Mouse (Mus musculus) left cerebral cortex, adult 9 months (tissue): ENCODE data around the gene Naa10.

ENCODE experiments used
- DNase-seq, 2 experiments: peaks; one replicate each; pipeline ENCODE4 v3.0.0; 2022; ENCODE audit warnings: low spot score in 2 of 2

Naa10 gene

DNA sequence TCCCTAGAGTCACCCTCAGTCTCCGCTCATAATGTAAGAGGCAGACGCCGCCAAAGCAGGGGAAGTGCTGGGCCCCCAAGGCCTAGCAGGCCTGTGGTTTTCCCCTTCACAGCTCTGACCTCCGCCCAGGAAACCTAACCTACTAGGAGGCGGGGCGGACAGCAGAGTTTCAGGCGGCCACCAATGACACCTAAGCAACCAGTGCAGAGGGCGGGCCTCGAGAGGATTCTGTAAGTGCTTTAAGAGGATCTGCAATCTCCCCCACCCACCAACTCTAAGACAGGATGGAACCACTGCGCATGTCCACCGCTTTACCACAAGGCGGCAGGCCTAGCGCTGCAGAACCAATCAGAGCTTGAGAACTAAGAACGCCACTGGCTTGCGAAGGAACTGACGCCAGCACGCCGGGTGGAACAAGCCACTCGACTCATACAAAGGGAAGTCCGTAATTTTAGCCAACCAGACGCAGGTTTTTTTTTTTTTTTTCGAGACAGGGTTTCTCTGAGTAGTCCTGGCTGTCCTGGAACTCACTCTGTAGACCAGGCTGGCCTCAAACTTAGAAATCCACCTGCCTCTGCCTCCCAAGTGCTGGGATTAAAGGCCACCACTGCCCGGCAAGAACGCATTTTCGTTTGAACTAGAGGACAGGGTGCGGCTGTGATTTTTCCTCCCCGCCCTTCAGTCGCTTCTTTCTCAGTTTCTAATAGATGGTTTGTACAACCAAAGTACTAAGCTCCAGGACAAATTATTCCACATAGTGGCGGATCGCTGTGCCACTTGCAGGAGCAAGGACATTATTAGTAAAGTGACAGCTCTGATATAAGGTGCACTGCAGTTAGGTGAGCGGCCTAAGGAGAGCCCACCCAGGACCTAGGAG lies 6.7 kb downstream of the Naa10 start:
- DNase-seq: peak; percentile 88 to 91

DNA sequence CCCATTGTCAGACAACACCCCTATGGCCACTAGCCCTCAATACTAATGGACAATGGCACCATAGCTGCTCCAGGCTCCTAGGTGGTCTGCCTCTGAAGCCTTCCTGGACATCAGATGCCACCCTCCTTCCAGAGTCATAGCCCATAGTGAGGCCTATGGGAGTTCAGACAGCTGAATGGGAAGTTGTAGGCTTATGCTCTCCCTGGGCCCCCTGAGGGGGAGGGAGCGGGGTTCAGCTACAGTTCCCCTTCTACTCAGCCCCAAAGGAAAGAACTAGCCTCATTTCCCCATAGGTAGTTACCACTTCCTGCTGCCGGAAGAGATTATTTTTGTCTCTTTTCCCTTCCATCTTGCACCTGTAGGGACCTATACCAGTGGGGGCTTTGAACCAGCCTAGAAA lies 10.2 kb downstream of the Naa10 start:
- no peak for DNase-seq

DNA sequence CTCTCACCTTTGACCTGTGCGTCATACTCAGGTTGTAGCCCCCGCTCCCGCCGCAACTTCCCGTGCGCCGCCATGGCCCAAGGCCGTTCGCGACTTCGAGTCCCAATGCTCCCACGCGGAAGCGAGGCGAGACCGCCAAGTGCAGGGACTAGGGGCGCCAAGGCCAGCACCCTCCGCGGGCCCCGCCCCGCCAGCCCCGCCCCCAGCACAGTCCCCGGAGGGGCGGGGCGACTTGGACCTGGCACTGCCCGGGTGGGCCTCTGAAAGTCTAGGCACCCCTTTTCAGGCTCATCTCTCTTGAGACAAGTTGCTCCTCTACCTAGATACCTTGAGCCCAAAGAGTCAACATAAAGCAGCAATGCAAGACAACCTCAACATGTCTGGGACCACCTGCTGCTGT lies 10.6 kb downstream of the Naa10 start:
- DNase-seq: no peak

DNA sequence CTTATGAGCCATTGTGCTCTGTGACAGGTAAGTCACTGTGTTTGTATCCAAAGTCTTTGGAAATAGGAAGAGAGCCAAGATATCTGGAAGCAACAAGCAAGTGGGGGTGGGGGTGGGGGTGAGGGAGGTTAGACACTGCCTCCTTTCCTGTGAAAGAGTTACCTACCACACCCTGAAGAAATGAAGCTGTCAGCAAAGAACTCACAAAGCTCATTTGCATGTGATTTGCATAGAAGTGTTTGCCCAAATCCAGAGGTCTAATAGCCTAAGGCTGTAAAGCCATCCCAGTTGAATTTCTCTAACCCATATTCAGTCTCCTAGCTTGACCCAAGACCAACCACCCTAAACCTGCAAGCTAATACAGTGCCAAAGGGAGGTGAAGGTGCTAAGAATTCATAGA lies 11.3 kb downstream of the Naa10 start:
- no peak for DNase-seq

DNA sequence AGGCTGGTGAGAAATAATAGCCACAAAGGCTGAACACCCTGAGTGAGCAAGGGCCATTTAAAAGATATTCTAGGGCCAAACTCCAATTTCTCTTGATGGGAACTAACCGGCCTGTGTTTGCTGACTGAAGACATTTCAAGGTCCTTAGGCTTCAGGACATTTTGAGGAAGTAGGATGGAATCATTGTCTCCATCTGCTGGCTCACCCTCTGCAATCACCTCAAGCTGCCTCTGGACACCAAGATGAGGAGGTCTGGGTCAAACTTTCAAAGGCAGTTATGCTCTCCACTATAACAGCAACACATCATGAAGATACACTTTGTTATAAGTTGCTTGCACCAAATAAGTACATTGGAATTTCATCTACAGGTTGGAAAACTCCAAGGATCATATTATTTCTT lies 11.7 kb downstream of the Naa10 start:
- DNase-seq: no peak

DNA sequence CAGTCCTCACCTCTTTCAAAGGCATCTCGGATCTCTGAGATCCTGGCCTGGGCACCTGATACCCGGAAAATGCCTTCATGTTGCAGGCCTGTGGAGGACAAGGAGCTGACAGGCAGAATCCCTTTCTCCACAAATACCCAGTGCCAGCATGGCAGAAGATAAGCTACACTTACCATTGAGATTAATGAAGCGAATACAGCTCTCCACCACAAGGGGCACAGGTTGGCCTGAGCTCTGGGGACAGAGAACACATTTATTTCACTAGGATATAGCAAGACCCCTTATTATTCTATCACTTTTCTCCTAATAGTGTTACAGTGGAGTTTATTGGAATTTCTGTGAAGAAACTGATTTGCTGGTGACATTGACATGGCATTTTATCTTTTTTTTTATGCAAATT lies 23.8 kb downstream of the Naa10 start:
- DNase-seq: no peak

DNA sequence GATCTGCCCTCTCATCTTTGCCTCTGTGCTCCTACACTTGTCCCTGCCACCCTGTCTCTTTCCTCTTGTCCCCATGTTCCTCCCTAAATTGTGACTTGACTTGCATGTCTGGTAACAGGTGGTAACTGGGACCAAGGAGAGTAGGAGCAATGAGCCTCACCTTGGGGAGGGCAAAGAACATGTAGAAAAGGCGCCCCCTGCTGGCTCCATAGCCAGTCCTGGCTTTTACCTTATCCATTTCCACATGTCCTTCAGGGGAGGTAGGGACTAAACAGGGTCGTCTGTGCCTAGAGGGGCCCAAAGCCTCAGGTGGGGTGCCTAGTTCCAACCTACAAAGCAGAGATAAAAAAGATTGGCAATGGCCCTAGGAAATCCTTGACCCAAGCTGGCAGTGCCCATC lies 26.0 kb downstream of the Naa10 start, which contains the start of gene L1cam:
TSS of gene L1cam (minus strand) at position 387 of the 400 bp plus-strand sequence.
- DNase-seq: peak in 1 of 2 experiments; percentile 61

DNA sequence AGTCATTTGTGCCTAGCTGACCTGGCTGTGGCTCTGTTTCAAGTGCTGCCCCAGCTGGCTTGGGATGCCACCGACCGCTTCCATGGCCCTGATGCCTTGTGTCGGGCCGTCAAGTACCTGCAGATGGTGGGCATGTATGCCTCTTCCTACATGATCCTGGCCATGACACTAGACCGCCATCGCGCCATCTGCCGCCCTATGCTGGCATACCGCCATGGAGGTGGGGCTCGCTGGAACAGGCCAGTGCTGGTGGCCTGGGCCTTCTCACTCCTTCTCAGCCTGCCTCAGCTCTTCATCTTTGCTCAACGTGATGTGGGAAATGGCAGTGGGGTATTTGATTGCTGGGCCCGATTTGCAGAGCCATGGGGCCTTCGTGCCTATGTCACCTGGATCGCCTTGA lies 28.9 kb downstream of the Naa10 start:
- DNase-seq: no peak

DNA sequence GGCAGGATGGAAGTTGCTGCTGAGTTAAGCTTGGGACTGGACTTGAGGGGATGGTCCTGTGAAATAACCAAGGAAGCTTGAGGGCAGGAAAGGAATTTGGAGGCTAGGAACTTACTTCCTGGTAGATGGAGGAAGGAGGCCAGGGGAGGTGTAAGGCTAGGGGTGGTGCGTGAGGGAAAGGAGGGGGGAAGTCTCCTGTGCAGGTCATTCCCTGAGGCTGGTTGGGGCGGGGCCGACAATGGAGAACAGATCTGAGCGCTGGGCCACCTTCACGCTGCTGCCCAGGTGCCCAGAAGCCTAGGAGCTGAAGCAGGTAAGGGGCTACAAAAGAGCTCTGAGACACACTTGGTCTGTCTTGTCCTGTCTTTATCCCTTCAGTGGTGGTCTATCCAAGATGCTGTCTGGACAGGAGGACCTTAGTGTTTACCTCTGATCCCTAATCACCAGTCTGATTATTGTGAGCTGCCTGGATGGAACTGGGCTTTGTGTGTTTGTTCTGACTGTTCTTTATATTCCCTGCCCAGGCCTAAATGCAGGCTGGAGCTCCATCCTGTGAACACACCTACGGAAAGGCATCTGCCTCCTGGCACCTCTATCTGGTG lies 30.1 kb downstream of the Naa10 start, which contains the start of gene Avpr2:
TSS of gene Avpr2 (plus strand) at position 552 of the 602 bp plus-strand sequence.
- DNase-seq: no peak

DNA sequence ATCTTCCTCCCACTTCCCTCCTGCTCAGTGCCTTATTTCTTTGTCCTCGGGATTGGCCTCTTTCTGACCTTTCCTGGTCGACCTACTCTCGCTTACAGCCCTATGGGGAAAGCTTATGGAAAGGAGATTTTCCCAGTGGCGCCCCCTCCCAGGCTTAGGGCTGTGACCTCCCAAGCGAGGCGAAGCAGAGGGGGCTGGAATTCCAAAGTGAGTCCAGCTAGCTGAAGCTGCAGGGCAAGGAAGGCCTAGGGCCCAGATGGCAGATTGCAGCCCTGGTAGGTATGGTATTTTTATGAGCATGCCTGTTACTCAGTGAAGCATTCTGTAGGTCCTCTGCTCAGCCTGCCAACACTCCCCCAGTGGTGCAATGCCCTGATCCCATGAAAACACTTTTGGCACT lies 40.3 kb downstream of the Naa10 start:
- DNase-seq: no peak

DNA sequence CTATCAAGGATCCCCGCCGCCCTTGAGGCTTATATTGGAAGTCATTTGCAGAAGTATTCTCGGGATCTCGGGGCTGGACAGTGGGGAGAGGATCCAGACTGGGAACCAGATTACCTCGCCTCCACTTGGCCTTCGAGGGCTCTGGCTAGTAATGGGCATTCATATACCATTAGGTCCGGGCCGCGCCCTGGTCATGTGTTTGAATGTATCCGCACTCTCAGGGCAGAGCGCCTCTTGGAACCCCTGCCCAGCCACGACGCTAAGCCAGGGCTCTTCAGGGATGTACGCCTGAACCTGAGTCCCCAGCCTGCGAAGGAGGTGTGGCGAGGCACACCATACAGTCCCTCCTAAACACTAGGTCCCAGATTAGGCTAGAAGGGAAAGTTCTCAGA lies 40.7 kb downstream of the Naa10 start:
- DNase-seq: no peak

DNA sequence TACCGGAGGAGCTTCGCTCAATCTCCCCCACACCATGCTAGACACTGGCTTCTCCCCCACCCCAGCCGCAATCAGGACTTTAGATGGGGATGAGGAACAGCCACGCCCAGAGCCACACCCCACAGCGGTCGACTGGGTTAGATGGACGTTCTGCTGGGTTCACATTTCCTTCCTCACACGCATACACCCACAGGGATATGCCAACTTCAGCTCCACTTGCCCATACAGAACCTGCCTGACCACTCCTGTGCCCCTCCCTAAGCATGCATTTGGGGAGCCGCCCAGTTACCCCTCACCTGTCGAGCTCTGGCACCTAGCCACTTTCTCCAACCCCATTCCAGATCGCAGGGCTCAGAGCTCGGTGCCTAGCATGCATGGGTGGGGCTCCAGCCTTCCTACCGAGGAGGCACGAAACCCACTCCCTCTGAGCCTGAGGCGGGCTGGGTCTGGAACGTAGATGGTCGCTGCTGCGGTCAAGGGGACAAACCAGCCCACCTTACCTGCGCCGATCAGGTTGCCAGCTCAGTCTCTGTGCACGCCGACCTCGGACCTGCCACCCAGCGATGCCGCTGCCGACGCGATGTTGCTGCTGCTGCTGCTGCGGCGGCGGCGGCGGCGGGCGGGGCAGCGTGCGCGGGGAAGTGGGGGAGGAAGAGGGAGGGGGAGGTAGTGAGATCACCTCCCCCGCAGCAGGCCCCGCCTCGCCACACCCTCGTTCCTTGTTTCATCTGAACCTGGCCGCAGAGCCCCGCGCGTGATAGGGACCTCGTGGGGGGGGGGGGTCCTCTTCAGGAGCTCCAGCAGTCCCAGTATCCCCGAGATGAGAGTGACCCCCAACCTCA lies 41.3 kb downstream of the Naa10 start:
- no peak for DNase-seq

DNA sequence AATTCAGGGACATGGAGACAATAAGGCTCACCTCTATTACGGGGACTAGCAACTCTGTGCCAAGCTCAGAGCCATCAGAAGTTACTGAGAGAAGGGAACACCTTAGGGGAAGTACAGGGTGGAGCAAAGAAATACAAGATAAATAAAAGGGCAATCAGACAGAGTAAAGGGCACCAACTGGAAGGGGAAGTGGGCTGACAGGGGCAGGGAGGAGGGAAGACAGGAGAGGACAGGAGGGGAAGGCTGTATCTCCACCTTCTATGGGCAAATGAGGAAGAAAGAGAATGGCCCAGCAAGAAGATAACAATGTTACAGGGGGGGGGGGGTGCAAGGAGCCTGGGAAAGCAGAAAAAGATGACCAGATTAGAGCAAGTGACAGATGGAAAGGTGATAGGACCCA lies 44.7 kb downstream of the Naa10 start:
- no peak for DNase-seq

DNA sequence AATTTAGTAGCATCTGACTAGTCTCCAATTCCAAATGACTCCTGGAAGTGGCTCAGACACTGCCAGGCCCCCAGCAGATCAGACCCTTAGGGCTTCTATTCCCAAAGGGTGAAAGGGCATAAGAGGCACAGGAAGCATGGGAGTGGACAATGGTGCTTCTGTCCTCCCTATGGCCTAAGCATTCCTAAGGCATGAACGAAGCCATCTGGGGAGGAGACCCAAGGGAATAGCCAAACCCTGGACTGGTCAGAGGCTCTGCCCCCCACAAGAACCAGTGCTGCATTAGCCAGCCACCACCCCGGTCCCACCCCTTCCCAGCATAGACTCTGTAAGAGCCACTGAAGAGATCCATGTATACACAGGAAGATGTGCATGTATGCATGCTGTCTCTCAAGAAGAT lies 45.9 kb downstream of the Naa10 start:
- no peak for DNase-seq

DNA sequence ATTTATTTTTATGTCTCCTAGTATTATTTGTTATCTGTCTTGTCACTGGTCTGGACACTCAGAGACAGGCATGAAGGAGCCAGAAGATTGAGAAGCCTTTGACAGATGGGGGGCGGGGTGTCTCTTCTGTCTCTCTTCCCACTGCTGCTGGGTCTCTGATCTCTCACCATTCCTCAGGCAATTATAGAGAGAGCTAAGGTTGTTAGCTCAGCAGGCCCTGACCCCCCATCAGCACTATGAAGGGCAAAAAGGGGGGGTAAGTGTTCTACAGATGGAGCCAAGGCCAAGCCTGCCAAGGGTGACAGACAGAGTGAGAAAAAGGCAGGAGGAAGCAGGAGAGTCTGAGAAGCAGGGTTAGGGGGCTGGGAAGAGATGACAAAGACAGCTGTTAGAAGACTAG lies 49.8 kb downstream of the Naa10 start:
- no peak for DNase-seq

DNA sequence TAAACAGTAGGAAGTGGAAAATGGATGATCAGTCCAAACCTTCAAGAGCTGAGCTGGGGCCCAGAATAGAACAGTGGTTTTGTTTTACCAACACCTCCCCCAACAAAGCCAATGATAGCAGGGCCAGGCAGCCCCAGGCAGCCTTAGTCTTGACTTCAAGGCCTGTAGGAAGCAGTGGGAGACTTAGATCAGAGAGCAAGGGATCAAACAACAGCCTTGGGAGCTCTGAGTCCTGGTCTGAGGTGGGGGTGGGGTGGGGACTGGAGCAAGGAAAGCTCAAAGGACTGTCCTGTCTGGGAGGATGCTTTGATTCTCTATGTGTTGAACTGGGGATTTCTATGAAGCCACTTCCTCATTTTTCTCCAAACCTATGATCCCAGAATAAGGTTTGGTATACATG lies 50.3 kb downstream of the Naa10 start:
- DNase-seq: no peak

DNA sequence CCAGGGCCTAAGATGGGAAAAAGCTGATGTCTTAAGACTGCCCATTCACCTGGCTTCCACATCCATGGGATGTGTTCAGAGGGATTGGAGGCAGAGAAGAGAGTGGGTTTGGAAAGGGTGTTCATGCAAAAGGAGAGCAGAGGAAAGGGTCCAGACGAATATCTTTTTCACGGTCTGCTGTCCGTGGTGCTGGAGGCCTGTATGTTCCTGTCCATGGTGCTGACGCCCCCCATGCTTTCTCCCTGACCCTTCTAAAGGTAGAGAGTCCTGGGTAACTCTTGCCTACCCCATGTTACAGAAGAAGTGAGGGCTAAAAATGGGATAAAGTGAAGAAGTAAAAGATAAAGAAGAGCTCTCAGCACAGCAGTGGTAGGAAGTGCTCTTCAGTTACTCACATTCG lies 52.4 kb downstream of the Naa10 start:
- no peak for DNase-seq

DNA sequence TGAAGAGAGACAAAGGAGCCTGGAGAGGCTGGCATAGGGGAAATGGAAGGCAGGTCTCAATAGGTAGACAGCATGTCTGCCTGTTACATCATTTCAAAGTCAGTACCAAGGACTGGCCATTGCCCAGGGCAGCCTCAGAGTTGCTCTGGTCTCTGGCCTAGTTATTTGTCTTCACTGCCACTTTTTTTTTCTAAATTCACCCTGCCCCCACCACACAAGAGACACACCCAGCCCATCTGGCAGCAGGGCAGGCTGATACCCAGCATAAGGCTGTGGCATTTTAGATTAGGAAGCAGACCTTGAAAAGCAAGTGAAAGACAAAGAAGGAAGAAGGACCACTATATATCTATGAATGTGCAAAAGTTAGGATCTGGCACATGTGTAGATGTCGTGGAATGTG lies 53.9 kb downstream of the Naa10 start:
- no peak for DNase-seq

DNA sequence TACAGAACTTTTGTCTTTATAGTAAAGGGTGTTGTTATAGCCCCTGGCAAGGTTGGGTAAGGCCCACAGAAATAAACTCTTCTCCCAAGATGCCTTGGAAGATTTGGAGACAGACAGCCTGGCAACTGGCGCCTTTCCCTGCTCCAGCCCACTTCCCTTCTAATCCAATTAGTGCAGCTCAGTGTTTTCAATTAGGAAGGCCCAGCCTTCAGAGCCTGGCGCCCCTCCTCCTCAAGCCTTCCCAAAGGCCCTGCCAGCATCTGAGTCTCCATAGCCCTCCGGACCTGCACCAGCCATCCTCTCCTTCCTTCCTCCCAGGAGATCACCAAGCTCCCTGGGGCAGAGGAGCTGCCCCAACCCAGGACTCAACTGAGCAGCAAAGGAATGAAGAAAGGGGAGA lies 54.5 kb downstream of the Naa10 start:
- DNase-seq: no peak
